8 mouse cellular contexts compared by ENCODE assay signal in genomic region chr6:136989824-136990497, GRCm38 (mm10). TPM values are rescaled to one million over a fixed set of nuclear protein-coding genes. Genes with fewer than 3 reads are reported as not detected.
A peak's percentile ranks its signal among the peaks of the same experiment; 100 is the strongest.
DNase-seq lines count a peak whose midpoint lies in the region; ATAC-seq lines count a peak whose summit lies in the region.

No protein-coding gene starts in this region.

- no peaks in the 10 kb centered on the region for H3K9me3 ChIP-seq in forebrain, embryonic 13.5 days (replicated peaks)
- H3K9me3 ChIP-seq in forebrain, embryonic 16.5 days (ENCODE audit: control insufficient read depth, low read length) = no peaks in the 10 kb centered on the region
- H3K9me3 ChIP-seq in intestine, embryonic 14.5 days (ENCODE audit: control insufficient read depth, low read length) = no peaks in the 10 kb centered on the region
- H3K9me3 ChIP-seq in stomach, embryonic 16.5 days (replicated peaks; ENCODE audit: control insufficient read depth, low read length) = no peaks in the 10 kb centered on the region

- no peaks in the 10 kb centered on the region for H3K27me3 ChIP-seq in forebrain, embryonic 13.5 days
- no peaks in the 10 kb centered on the region for H3K27me3 ChIP-seq in forebrain, embryonic 16.5 days (replicated peaks; ENCODE audit: control insufficient read depth, insufficient read depth, low read length)
- no peaks in the 10 kb centered on the region for H3K27me3 ChIP-seq in intestine, embryonic 14.5 days (replicated peaks; ENCODE audit: control insufficient read depth, insufficient read depth, low read length)
- H3K27me3 ChIP-seq in stomach, embryonic 16.5 days (ENCODE audit: control insufficient read depth, insufficient read depth, low read length) = no peaks in the 10 kb centered on the region

- no peak for ATAC-seq in forebrain, embryonic 13.5 days
- no peak for ATAC-seq in forebrain, embryonic 16.5 days
- 0 out of 2 replicates have a peak, but pooled peaks have one; percentile 32 for ATAC-seq in intestine, embryonic 14.5 days (replicated peaks; ENCODE audit: low FRiP score, low TSS enrichment, low read depth)
- peak; percentile 34; the same call in 1 of the 2 replicates for ATAC-seq in stomach, embryonic 16.5 days (ENCODE audit: insufficient read depth, low FRiP score)

- no peak overlapping the region for H3K27ac ChIP-seq in forebrain, embryonic 13.5 days
- H3K27ac ChIP-seq in forebrain, embryonic 16.5 days (ENCODE audit: low read length) = no peak overlapping the region
- H3K27ac ChIP-seq in intestine, embryonic 14.5 days (ENCODE audit: low read depth) = 0 out of 2 replicates have a peak overlapping the region, but pooled peaks have one; percentile 22
- no peak overlapping the region; the same call in 1 of the 2 replicates for H3K27ac ChIP-seq in stomach, embryonic 16.5 days (ENCODE audit: low read length)

- DNase-seq in ovary, postnatal 36 days (ENCODE audit: low spot score) = peak; percentile 32
- DNase-seq in ovary, postnatal 10 days (ENCODE audit: low spot score) = no peak
- DNase-seq in intestine, embryonic 14.5 days (ENCODE audit: low spot score) = peak; percentile 65
- DNase-seq in right cerebral cortex, postnatal 36 days (ENCODE audit: low spot score in 2 of 2) = no peak
- DNase-seq in layer of hippocampus, adult 9-11 months = no peak

- no peaks in the 10 kb centered on the region for H3K4me1 ChIP-seq in forebrain, embryonic 13.5 days
- H3K4me1 ChIP-seq in forebrain, embryonic 16.5 days (replicated peaks; ENCODE audit: control insufficient read depth, insufficient read depth, low read length) = no peaks in the 10 kb centered on the region
- H3K4me1 ChIP-seq in intestine, embryonic 14.5 days (replicated peaks; ENCODE audit: control insufficient read depth, insufficient read depth, low read length) = peaks cover 24% of the 10 kb centered on the region
- H3K4me1 ChIP-seq in stomach, embryonic 16.5 days (ENCODE audit: control insufficient read depth, insufficient read depth, low read length) = peaks cover 3% of the 10 kb centered on the region; the same call in 1 of the 2 replicates

- no peaks in the 10 kb centered on the region for H3K36me3 ChIP-seq in forebrain, embryonic 13.5 days (ENCODE audit: poor library complexity, severe bottlenecking)
- no peaks in the 10 kb centered on the region for H3K36me3 ChIP-seq in forebrain, embryonic 16.5 days (ENCODE audit: control insufficient read depth, insufficient read depth)
- H3K36me3 ChIP-seq in intestine, embryonic 14.5 days (ENCODE audit: control insufficient read depth, insufficient read depth, low read length) = no peaks in the 10 kb centered on the region
- no peaks in the 10 kb centered on the region for H3K36me3 ChIP-seq in stomach, embryonic 16.5 days (ENCODE audit: control insufficient read depth, insufficient read depth, low read length)

- WGBS in forebrain, embryonic 13.5 days = 41% methylated on average over 11 of the region's 11 CpGs
- 33% methylated on average over 11 of the region's 11 CpGs for WGBS in forebrain, embryonic 16.5 days
- 35% methylated on average over 11 of the region's 11 CpGs for WGBS in intestine, embryonic 14.5 days
- 39% methylated on average over 11 of the region's 11 CpGs for WGBS in stomach, embryonic 16.5 days

- no peak overlapping the region for H3K9ac ChIP-seq in forebrain, embryonic 13.5 days
- H3K9ac ChIP-seq in forebrain, embryonic 16.5 days (replicated peaks; ENCODE audit: low read depth, low read length) = no peak overlapping the region
- H3K9ac ChIP-seq in intestine, embryonic 14.5 days (ENCODE audit: low read length) = no peak overlapping the region
- H3K9ac ChIP-seq in stomach, embryonic 16.5 days (ENCODE audit: low read length) = no peak overlapping the region

- peak overlapping the region; percentile 6; the same call in 1 of the 2 replicates for H3K4me3 ChIP-seq in forebrain, embryonic 13.5 days
- H3K4me3 ChIP-seq in forebrain, embryonic 16.5 days (replicated peaks; ENCODE audit: low read length) = no peak overlapping the region
- no peak overlapping the region for H3K4me3 ChIP-seq in intestine, embryonic 14.5 days (ENCODE audit: low read depth, low read length)
- H3K4me3 ChIP-seq in stomach, embryonic 16.5 days (replicated peaks; ENCODE audit: low read length) = 0 out of 2 replicates have a peak overlapping the region, but pooled peaks have one; percentile 10

- no peak overlapping the region for H3K4me2 ChIP-seq in forebrain, embryonic 13.5 days
- no peak overlapping the region for H3K4me2 ChIP-seq in forebrain, embryonic 16.5 days (ENCODE audit: low read length)
- peak overlapping the region; percentile 21 for H3K4me2 ChIP-seq in intestine, embryonic 14.5 days (ENCODE audit: low read length)
- peak overlapping the region; percentile 20; the same call in 1 of the 2 replicates for H3K4me2 ChIP-seq in stomach, embryonic 16.5 days (ENCODE audit: low read depth, low read length)

RNA-seq across cellular contexts. Expression of gene Arhgdib, which starts 48.3 kb away (rescaled TPM):
- polyA plus RNA-seq in forebrain, embryonic 13.5 days (2015; fragmentation: Nextera tagmentation; extraction: Ambion mirVana) = 11.0 and 11.5 TPM in 2 replicates
- 18.5 and 20.6 TPM in 2 replicates for polyA plus RNA-seq in forebrain, embryonic 16.5 days (2015; fragmentation: Nextera tagmentation; extraction: Ambion mirVana)
- polyA plus RNA-seq in intestine, embryonic 14.5 days (2014; fragmentation: Nextera tagmentation; extraction: Ambion mirVana) = 57.9 and 60.1 TPM in 2 replicates
- 57.8 and 69.5 TPM in 2 replicates for polyA plus RNA-seq in stomach, embryonic 16.5 days (2015; fragmentation: Nextera tagmentation; extraction: Ambion mirVana)

Comparison
In these comparisons a context has a peak if more than half of its experiments do, and no peak if none do; other contexts are left out.
1. H3K4me3 ChIP-seq: peak in forebrain, embryonic 13.5 days (single experiment) and stomach, embryonic 16.5 days (single experiment); none in forebrain, embryonic 16.5 days (single experiment) and intestine, embryonic 14.5 days (single experiment).
2. DNase-seq: peak in ovary, postnatal 36 days (single experiment) and intestine, embryonic 14.5 days (single experiment); none in ovary, postnatal 10 days (single experiment), right cerebral cortex, postnatal 36 days (0 of 2) and layer of hippocampus, adult 9-11 months (single experiment).
3. ATAC-seq: peak in intestine, embryonic 14.5 days (single experiment) and stomach, embryonic 16.5 days (single experiment); none in forebrain, embryonic 13.5 days (single experiment) and forebrain, embryonic 16.5 days (single experiment).
4. H3K4me2 ChIP-seq: peak in intestine, embryonic 14.5 days (single experiment) and stomach, embryonic 16.5 days (single experiment); none in forebrain, embryonic 13.5 days (single experiment) and forebrain, embryonic 16.5 days (single experiment).